Mouse (Mus musculus) c-Kit-positive CD71-positive TER-119-positive erythroid progenitor cells, embryonic 14.5 days (primary cell): ENCODE measurements around the gene Hjurp.
"Not testable (repeated sequence)": the region's sequence is repeated elsewhere in the genome, so short reads cannot be mapped to it uniquely, and the experiment has no call there.

Source experiments
- DNase-seq: peaks from one replicate; pipeline ENCODE4 v3.0.0-alpha.2; 2013; ENCODE audit warnings: low spot score

Hjurp gene

DNA sequence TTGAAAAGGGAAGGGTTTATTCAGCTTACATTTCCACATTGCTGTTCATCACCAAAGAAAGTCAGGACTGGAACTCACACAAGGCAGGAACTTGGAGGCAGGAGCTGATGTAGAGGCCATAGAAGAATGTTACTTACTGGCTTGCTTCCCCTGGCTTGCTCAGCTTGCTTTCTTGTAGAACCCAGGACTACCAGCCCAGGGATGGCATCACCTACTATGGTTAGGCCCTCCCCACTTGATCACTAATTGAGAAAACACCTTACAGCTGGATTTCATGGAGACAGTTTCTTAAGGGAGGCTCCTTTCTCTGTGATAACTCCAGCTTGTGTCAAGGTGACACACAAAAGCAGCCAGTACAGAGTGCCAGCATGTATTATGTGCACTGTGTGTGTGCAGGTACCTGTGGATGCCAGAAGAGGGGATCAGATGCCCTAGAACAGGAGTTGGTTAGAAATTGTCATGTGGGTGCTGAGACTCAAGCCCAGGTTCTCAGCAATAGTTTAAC lies 54.4 kb downstream of the Hjurp start:
- not testable (repeated sequence) for DNase-seq

DNA sequence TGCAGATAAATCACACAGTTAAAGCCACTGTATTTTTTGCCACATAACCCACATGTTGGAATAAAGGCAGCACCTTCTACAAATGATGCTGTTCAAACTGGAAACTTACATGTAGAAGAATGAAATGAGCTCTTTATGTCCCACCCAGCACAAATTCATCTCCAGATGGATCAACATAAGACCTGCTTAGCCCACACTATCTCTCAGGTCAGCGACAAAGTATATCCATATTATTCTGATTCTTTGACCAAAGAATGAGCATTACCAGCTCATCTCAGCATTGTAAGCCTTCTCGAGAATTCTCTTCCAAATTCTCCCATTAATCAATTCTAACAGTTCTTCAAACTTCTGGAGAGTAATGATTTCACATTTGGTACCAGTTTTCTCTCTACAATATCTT lies 55.2 kb downstream of the Hjurp start:
- no peak for DNase-seq

DNA sequence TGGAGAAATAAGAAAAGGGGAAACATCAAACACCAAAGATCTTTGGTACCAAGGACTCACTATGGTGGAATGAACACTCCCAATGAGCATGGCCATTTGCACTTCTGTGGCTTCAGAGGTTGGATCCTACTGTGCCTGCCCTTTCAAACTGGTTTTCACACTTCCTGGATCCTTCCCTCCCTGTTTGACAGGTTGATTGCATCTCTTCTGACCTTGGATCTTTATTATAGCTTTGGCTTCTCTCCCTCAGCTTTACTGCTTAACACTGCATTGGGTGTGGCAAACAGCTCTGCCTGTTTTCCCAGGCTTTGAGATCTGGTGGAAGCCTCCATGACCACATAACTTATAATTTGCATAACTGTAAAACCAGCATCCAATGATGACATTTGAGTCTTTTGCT lies 57.1 kb downstream of the Hjurp start:
- DNase-seq: no peak

DNA sequence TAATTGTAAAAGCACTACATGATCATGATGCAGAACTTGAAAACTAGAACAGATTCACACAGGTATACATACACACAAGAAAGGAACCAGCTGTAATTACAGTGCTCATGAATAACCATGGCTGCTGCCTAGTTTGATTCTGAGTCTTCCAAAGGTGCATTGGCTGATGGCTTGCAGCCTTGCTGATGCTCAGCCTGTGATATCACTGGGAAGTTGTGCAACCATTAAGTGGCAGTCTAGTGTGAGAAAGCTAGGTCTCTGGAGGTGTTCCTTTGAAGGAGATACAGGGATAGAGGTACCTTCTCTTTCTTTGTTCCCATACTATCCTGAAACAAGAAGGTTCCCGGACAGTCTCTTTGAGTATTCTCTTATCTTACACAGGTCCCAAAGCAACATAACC lies 58.4 kb downstream of the Hjurp start:
- DNase-seq: no peak

DNA sequence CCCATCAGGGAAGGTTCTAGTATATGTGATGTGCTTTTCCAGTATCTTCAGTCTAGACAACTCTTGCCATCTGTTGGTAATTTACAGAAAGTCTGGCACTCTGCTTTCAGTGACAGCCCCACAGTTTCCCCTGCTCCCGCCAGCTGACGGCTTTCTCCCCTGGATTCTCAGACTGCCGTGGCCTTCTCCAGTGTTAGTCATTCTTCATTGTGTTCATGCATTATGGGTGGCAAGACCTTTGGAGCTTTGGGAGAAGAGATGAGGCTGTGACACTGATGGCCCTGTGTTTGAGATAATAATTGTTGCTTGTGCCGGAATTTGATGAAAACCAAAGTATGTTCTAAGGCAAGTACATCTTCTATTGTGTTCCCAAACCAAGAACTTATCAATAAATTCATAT lies 58.8 kb downstream of the Hjurp start:
- no peak for DNase-seq

DNA sequence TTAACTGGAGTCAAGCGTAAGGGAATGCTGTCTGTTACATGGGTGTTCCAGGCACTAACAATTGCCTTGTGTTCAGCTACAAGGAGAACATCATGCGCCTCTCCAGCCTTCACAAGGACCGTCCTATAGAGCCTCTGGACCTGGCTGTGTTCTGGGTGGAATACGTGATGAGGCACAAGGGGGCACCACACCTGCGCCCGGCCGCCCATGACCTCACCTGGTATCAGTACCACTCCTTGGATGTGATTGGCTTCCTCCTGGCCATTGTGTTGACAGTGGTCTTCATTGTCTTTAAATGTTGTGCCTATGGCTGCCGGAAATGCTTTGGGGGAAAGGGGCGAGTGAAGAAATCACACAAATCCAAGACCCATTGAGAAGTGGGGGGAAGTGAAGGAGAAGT lies 59.4 kb downstream of the Hjurp start:
- DNase-seq: no peak

DNA sequence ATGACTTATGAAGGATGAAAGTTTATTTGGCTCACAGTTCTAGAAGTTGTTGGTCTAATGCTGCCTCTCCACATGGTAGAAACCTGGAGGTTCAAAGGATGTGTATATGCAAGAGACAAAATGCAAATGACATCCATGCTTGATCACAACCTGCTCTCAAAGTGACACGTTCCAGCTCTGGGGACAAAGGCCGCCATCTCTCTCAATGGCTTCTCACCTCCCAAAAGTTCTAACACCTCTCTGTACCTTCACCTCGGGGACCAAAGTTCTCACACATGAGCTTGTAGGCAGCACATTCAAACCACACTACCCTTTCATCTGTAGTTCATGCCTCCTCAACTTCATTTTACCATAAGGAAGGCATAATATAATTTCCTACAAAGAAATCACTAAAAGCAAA lies 59.9 kb downstream of the Hjurp start:
- DNase-seq: no peak

DNA sequence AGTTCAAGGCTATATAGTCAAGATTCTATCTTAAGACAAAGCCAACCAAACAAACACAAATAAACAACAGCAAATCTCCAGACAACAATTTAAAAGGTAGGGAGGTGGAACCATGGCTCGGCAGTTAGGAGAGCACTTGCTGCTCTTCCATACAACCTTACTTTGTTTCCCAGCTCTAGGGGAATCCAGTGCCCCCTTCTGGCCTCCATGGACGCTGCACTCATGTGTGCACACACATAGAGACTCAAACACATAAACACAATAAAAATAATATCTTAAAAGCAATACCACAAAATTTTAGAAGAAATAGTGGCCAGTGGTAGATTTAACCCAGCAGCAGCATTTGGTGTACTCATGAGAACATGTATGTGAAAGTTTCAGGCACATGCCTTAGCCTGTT lies 60.3 kb downstream of the Hjurp start:
- DNase-seq: no peak

DNA sequence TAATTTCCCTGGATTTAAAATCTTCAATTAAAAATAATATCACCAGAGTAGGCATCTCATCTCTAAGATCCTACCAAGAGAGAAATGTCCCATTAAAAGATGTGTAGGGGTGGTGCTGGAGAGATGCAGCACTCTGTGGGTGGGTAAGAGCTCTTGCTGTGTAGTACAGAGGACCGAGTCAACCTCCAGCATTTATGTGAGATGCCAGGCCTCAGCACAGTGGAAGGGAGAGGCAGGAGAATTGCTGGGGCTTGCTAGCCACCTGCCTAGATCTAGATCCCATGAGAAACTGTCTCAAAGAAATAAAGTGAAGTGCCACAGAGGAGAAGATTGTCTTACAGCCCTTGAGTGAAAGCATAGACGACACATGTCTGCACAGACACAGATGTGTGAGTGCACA lies 60.9 kb downstream of the Hjurp start:
- no peak for DNase-seq

DNA sequence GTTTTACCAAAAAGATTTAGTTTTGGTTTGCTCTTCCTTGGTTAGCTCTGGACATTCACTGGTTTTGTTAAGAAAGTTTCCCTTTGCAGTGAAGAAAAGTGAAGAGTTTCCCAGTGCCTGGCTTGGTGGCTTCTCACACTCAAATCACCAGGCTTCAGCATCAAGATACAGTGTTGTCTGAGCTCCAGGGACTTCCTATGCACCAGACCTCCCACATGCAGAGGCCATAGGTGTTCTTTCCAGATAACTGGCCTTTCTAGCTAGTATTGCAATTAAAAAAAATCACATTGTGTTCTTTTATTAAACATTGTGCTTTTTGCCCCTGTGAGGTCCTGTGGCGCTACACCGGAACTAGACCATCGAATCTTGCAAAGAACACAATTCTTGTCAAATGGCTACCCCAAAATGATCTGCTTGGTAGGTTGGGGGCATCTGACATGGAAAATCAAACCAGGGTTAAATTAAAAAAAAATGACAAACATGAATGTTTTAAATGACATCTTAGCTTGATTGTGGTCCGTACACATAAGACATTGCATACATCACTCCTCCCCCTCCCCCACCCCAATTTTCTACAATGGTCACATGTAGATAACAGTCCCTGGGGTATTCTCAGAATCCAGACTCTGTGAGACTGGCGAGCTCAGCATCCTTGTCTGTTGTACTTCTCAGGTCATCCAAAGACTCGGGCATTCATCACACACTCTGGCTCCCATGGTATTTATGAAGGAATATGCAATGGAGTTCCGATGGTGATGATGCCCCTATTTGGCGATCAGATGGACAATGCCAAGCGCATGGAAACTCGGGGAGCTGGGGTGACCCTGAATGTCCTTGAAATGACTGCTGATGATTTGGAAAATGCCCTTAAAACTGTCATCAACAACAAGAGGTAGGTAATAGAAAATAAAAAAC lies 61.7 kb downstream of the Hjurp start:
- DNase-seq: no peak

DNA sequence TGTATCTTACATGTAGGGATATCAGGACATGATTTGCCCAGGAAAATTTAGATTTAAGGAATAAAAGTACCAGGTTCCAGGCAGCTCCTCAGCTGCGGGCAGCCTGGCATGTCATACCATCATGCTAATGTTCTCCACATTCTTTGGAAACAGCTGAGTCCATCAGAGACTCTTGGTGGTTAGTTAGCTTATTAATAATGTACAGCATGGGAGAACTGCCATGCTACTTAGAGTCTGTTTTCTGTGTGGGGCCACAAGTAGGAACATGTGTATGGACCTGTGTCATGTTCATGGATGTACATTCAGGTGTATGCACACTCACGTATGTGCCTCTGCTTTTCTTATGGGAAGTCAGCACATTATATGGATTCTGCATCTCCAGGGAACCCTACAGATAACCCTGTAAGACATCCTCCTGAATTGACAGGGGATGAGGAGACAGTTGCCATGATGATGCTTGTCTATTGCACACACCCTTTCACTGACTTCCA lies 62.9 kb downstream of the Hjurp start:
- no peak for DNase-seq

DNA sequence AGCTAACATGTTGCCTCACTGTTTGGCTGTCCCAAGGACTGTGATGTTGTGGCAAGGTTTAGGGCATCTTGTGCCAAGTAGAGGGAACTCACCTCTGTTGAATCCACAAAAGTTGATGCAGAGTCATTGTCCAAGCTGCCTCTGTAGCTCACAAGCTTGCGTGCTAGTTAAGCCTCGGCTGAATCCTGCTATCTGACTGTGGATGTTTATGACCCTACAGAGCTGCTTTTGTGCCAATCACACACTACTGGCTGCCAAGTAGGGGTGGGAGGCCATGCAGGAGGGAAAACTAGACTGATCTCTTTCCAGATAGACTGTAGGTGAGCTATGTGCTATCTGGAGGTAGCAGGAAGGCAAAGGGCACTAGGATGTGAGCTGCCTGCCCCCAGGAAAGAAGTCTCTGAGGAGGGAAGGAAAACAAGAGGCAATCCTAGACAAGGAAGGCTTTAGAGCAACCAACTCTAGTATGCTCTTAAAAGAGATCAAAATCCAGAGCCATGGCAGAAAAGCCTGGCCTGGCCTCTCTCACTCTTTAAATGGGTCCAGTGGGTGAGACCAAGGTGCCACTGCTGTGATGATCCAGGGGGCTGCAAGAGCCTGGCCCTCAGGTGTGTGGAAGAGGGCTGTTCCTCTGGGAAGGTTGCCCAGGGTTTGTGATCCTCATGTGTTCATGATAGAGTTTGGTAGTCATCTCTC lies 63.5 kb downstream of the Hjurp start:
- no peak for DNase-seq

DNA sequence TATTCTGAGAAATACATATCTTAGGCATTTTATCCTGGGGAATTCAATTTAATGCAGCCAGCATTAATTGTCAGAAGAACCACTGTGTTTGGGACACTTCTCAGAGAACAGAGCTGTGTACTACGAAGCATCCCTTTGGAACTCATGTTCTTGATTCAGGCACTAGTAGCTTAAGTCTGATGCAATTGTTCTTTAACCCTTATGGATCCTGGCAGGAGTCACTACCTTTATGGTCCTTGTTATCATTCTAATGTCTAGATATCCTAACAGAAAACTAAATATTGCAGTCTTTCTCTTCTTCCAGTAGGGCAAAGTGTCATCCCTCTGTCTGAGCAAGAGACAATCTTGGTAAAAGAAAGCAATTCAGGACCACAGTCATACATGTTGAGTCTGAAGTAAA lies 64.4 kb downstream of the Hjurp start:
- DNase-seq: no peak
